Mouse (Mus musculus): ENCODE data around the gene Zmynd10. TPM values are rescaled to one million over a fixed set of nuclear protein-coding genes. Genes with fewer than 3 reads are reported as not detected.

Zmynd10 gene
- polyA plus RNA-seq, 1 experiment from 2014 or later: 1.2 TPM

- no peak overlapping the region; the same call in 1 of the 2 replicates for H3K4me3 ChIP-seq
- H3K9me3 ChIP-seq: no peaks in the 10 kb centered on the region
- H3K27me3 ChIP-seq (replicated peaks; ENCODE audit: low read depth, poor library complexity, severe bottlenecking): no peaks in the 10 kb centered on the region
- peaks cover 21% of the 10 kb centered on the region for H3K4me1 ChIP-seq
- no peak overlapping the region for H3K27ac ChIP-seq (replicated peaks)
- H3K36me3 ChIP-seq (replicated peaks): peaks cover 62% of the 10 kb centered on the region
- 94% methylated on average over 6 of the region's 6 CpGs for WGBS
- no peak for DNase-seq (ENCODE audit: low spot score)
Measured at GRCm38 (mm10) chr9:107590773-107591060, 43.6 kb downstream of the Zmynd10 start.

- Histone ChIP-seq H3K27me3 (replicated peaks; ENCODE audit: low read depth, poor library complexity, severe bottlenecking) (no peaks in the 10 kb centered on the region), H3K27ac (replicated peaks) (no peak overlapping the region), H3K9me3 (no peaks in the 10 kb centered on the region), H3K4me1 (peaks cover 11% of the 10 kb centered on the region), H3K36me3 (replicated peaks) (peaks cover 62% of the 10 kb centered on the region), H3K4me3 (no peak overlapping the region)
- WGBS: 84% methylated on average over 11 of the region's 11 CpGs
- no peak for DNase-seq (ENCODE audit: low spot score)
Measured at GRCm38 (mm10) chr9:107593101-107593976, 46.2 kb downstream of the Zmynd10 start.

- H3K9me3 ChIP-seq: no peaks in the 10 kb centered on the region
- peaks cover 62% of the 10 kb centered on the region for H3K36me3 ChIP-seq (replicated peaks)
- 78% methylated on average over 8 of the region's 8 CpGs for WGBS
- H3K27ac ChIP-seq (replicated peaks): no peak overlapping the region
- H3K4me1 ChIP-seq: peaks cover under 1% of the 10 kb centered on the region; the same call in 1 of the 2 replicates
- H3K4me3 ChIP-seq: no peak overlapping the region
- DNase-seq (ENCODE audit: low spot score): no peak
- H3K27me3 ChIP-seq (replicated peaks; ENCODE audit: low read depth, poor library complexity, severe bottlenecking): peaks cover 9% of the 10 kb centered on the region; the same call in 1 of the 2 replicates
Measured at GRCm38 (mm10) chr9:107594281-107595062, 47.4 kb downstream of the Zmynd10 start.

- peaks cover 6% of the 10 kb centered on the region for H3K4me1 ChIP-seq
- WGBS: 91% methylated on average over 11 of the region's 11 CpGs
- H3K27ac ChIP-seq (replicated peaks): no peak overlapping the region
- no peaks in the 10 kb centered on the region for H3K9me3 ChIP-seq
- no peak for DNase-seq (ENCODE audit: low spot score)
- H3K27me3 ChIP-seq (replicated peaks; ENCODE audit: low read depth, poor library complexity, severe bottlenecking): peaks cover 15% of the 10 kb centered on the region
- peaks cover 38% of the 10 kb centered on the region for H3K36me3 ChIP-seq (replicated peaks)
- H3K4me3 ChIP-seq: no peak overlapping the region
Measured at GRCm38 (mm10) chr9:107596619-107597569, 49.8 kb downstream of the Zmynd10 start.

- no peak overlapping the region for H3K27ac ChIP-seq (replicated peaks)
- 83% methylated on average over 5 of the region's 5 CpGs for WGBS
Measured at GRCm38 (mm10) chr9:107598385-107598784, 51.3 kb downstream of the Zmynd10 start.

GRCm38 (mm10) chr9:107599433-107599832 is 52.3 kb downstream of the Zmynd10 start:
- peaks cover 12% of the 10 kb centered on the region for H3K36me3 ChIP-seq (replicated peaks)
- no peak for DNase-seq (ENCODE audit: low spot score)
- peaks cover 31% of the 10 kb centered on the region for H3K4me1 ChIP-seq
- no peak overlapping the region; the same call in 1 of the 2 replicates for H3K4me3 ChIP-seq
- WGBS: 86% methylated on average over 9 of the region's 9 CpGs
- H3K9me3 ChIP-seq: no peaks in the 10 kb centered on the region
- peaks cover 30% of the 10 kb centered on the region for H3K27me3 ChIP-seq (replicated peaks; ENCODE audit: low read depth, poor library complexity, severe bottlenecking)
- H3K27ac ChIP-seq (replicated peaks): no peak overlapping the region

More at GRCm38 (mm10) chr9:107598385-107598784, 51.3 kb downstream of the Zmynd10 start:
- Histone ChIP-seq H3K4me3 (0 out of 2 replicates have a peak overlapping the region, but pooled peaks have one; percentile 4), H3K4me1 (peaks cover 21% of the 10 kb centered on the region), H3K36me3 (replicated peaks) (peaks cover 23% of the 10 kb centered on the region), H3K27me3 (replicated peaks; ENCODE audit: low read depth, poor library complexity, severe bottlenecking) (peaks cover 24% of the 10 kb centered on the region), H3K9me3 (no peaks in the 10 kb centered on the region)
- DNase-seq (ENCODE audit: low spot score): no peak

- Histone ChIP-seq H3K4me3 (peak overlapping the region; percentile 16; the same call in 1 of the 2 replicates), H3K27me3 (replicated peaks; ENCODE audit: low read depth, poor library complexity, severe bottlenecking) (peaks cover 30% of the 10 kb centered on the region), H3K9me3 (no peaks in the 10 kb centered on the region), H3K36me3 (replicated peaks) (peaks cover 8% of the 10 kb centered on the region; the same call in 1 of the 2 replicates), H3K4me1 (peaks cover 35% of the 10 kb centered on the region), H3K27ac (replicated peaks) (no peak overlapping the region)
- WGBS: 64% methylated on average over 14 of the region's 14 CpGs
- DNase-seq (ENCODE audit: low spot score): peak; percentile 43
Measured at GRCm38 (mm10) chr9:107599842-107600241, 52.7 kb downstream of the Zmynd10 start.

- H3K4me3 ChIP-seq: no peak overlapping the region
- 82% methylated on average over 12 of the region's 12 CpGs for WGBS
- H3K27me3 ChIP-seq (replicated peaks; ENCODE audit: low read depth, poor library complexity, severe bottlenecking): peaks cover 30% of the 10 kb centered on the region
- H3K9me3 ChIP-seq: no peaks in the 10 kb centered on the region
- peaks cover 44% of the 10 kb centered on the region for H3K4me1 ChIP-seq
- 0 out of 2 replicates have a peak, but pooled peaks cover 4% of the 10 kb centered on the region for H3K36me3 ChIP-seq (replicated peaks)
- H3K27ac ChIP-seq (replicated peaks): no peak overlapping the region
- no peak for DNase-seq (ENCODE audit: low spot score)
Measured at GRCm38 (mm10) chr9:107600745-107601144, 53.6 kb downstream of the Zmynd10 start.

Other genes starting within 250 kb of the Zmynd10 start
- gene Hemk1, start 208.9 kb upstream of the Zmynd10 start, polyA plus RNA-seq (2016; fragmentation: Nextera tagmentation; extraction: Ambion mirVana): 10.7 and 11.6 TPM in 2 replicates
- 0.83 and 0.95 TPM in 2 replicates for gene 6430571L13Rik, start 206.7 kb upstream of the Zmynd10 start, polyA plus RNA-seq (2016; fragmentation: Nextera tagmentation; extraction: Ambion mirVana)
- 0.45 and 0.50 TPM in 2 replicates for gene Cacna2d2, start 147.7 kb upstream of the Zmynd10 start, polyA plus RNA-seq (2016; fragmentation: Nextera tagmentation; extraction: Ambion mirVana)
- 37.9 and 39.3 TPM in 2 replicates for gene Tmem115, start 13.4 kb upstream of the Zmynd10 start, polyA plus RNA-seq (2016; fragmentation: Nextera tagmentation; extraction: Ambion mirVana)
- 16.4 and 16.7 TPM in 2 replicates for gene Cyb561d2, start 5.1 kb upstream of the Zmynd10 start, polyA plus RNA-seq (2016; fragmentation: Nextera tagmentation; extraction: Ambion mirVana)
- 35.2 and 39.4 TPM in 2 replicates for gene Nprl2, start 5.1 kb upstream of the Zmynd10 start, polyA plus RNA-seq (2016; fragmentation: Nextera tagmentation; extraction: Ambion mirVana)
- 45.3 and 46.5 TPM in 2 replicates for gene Rassf1, start 4.3 kb downstream of the Zmynd10 start, polyA plus RNA-seq (2016; fragmentation: Nextera tagmentation; extraction: Ambion mirVana)
- gene Tusc2, start 16.0 kb downstream of the Zmynd10 start, polyA plus RNA-seq (2016; fragmentation: Nextera tagmentation; extraction: Ambion mirVana): 63.4 and 67.3 TPM in 2 replicates
- gene Hyal2, start 20.6 kb downstream of the Zmynd10 start, polyA plus RNA-seq (2016; fragmentation: Nextera tagmentation; extraction: Ambion mirVana): 154 and 157 TPM in 2 replicates
- gene Hyal1, start 29.6 kb downstream of the Zmynd10 start, polyA plus RNA-seq (2016; fragmentation: Nextera tagmentation; extraction: Ambion mirVana): 8.4 and 9.1 TPM in 2 replicates
- gene Naa80, start 31.6 kb downstream of the Zmynd10 start, polyA plus RNA-seq (2016; fragmentation: Nextera tagmentation; extraction: Ambion mirVana): 18.9 and 20.3 TPM in 2 replicates
- gene Hyal3, start 33.5 kb downstream of the Zmynd10 start, polyA plus RNA-seq (2016; fragmentation: Nextera tagmentation; extraction: Ambion mirVana): 0.48 and 0.96 TPM in 2 replicates
- gene Ifrd2, start 40.3 kb downstream of the Zmynd10 start, polyA plus RNA-seq (2016; fragmentation: Nextera tagmentation; extraction: Ambion mirVana): 59.7 and 72.1 TPM in 2 replicates
- 2.7 TPM in 2 replicates for gene Sema3b, start 61.9 kb downstream of the Zmynd10 start, polyA plus RNA-seq (2016; fragmentation: Nextera tagmentation; extraction: Ambion mirVana)
- 334 and 363 TPM in 2 replicates for gene Gnai2, start 88.1 kb downstream of the Zmynd10 start, polyA plus RNA-seq (2016; fragmentation: Nextera tagmentation; extraction: Ambion mirVana)
- 5.6 and 6.6 TPM in 2 replicates for gene Slc38a3, start 122.2 kb downstream of the Zmynd10 start, polyA plus RNA-seq (2016; fragmentation: Nextera tagmentation; extraction: Ambion mirVana)
- gene Gnat1, start 132.4 kb downstream of the Zmynd10 start, polyA plus RNA-seq (2016; fragmentation: Nextera tagmentation; extraction: Ambion mirVana): 3.4 and 4.3 TPM in 2 replicates
- gene Sema3f, start 163.2 kb downstream of the Zmynd10 start, polyA plus RNA-seq (2016; fragmentation: Nextera tagmentation; extraction: Ambion mirVana): 13.2 and 21.4 TPM in 2 replicates
- gene Rbm5, start 223.7 kb downstream of the Zmynd10 start, polyA plus RNA-seq (2016; fragmentation: Nextera tagmentation; extraction: Ambion mirVana): 200 and 206 TPM in 2 replicates